Mouse (Mus musculus) bone marrow macrophage, adult 2 months (primary cell): ENCODE data around the gene Rap1b.

Experiments
- CTCF ChIP-seq: IDR thresholded peaks from 2 replicates; pipeline ENCODE4 v1.5.1; 2012; ENCODE audit warnings: low read depth, mild to moderate bottlenecking, low read length, moderate library complexity
- POLR2A ChIP-seq: IDR thresholded peaks from 2 replicates; pipeline ENCODE4 v1.6.1; 2012; ENCODE audit warnings: mild to moderate bottlenecking, low read depth, low read length, borderline replicate concordance

DNA sequence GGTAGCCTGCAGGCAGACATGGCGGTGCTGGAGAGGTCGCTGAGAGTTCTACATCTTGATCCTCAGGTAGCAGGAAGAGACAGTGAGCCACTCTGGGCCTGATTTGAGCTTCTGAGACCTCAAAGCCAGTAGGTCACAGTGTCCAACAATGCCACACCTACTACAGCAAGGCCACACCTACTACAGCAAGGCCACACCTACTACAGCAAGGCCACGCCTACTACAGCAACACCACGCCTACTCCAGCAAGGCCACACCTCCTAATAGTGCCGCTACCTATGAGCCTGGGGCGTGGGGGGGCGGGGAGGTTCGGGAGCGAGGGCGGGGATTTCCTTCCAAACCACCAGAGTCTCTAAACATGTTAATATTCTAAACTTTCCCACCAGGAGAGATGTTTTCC lies 45.5 kb upstream of the Rap1b start:
- TF ChIP-seq POLR2A, result no peak
- no peak for TF ChIP-seq CTCF
